Mouse (Mus musculus) erythroid progenitor cell, adult 5-6 weeks (primary cell): Measurements from ENCODE around the gene Numa1. TPM values are rescaled to one million over a fixed set of nuclear protein-coding genes. Genes with fewer than 3 reads are reported as not detected.
"Not testable (repeated sequence)": the region's sequence is repeated elsewhere in the genome, so short reads cannot be mapped to it uniquely, and the experiment has no call there.

Experiments
- ATAC-seq: replicated peaks from 2 replicates; pipeline ENCODE4 v1.8.0; 2016; ENCODE audit warnings: moderate number of reproducible peaks, mild to moderate bottlenecking, moderate TSS enrichment, inconsistent platforms; ENCODE audit not compliant: poor library complexity, low FRiP score, severe bottlenecking
- total RNA-seq, 2 experiments: library from RNA; stranded (forward) in 1 of 2; stranded (reverse) in 1 of 2; fragments of 150-400 nt in 1 of 2; fragments of 186-747, 209-891 nt in 1 of 2; gene quantifications; 2 replicates each; pipeline versions ENCODE4 v1.2.3 to v1.2.4; 2015 to 2017; ENCODE audit warnings: low replicate concordance in 2 of 2

Numa1 gene
- 177 and 218 TPM in 2 replicates for total RNA-seq (2015; ENCODE audit: low replicate concordance)
- total RNA-seq (2017; ENCODE audit: low replicate concordance): 324 and 405 TPM in 2 replicates

DNA sequence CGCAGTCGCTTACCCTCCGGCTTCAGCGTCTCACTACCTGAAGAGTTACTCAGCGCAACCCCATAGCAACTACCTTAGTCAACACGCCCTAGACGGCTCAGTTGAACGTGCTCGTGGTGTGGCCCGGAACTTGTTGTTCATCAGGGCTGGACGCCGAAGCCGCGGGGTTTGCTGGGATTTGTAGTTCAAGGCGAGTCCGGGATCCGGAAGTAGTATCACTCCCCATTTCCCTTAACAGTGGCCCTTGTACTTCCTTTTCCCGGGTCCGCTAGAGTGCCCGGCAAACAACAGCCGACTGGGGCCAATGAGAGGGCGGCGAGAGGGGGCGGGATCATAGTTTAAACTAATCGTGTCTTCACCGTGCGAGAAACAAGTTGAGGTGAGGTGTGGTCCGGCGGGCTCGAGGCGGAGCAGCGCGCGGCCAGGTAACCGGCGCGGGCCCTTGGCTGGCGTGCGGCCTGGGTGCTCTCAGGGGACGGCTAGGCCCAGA, at the start of gene Numa1, which contains the start of gene Lrrc51:
Gene Numa1 (plus strand): TSS at position 361 of the 490 bp plus-strand sequence.
Gene Lrrc51 (minus strand): TSS at position 145 of the 490 bp plus-strand sequence.
- ATAC-seq: peak; percentile 96

- no peak for ATAC-seq
Observed at GRCm38 (mm10) chr7:101884160-101884559, 49.8 kb upstream of the Numa1 start.

DNA sequence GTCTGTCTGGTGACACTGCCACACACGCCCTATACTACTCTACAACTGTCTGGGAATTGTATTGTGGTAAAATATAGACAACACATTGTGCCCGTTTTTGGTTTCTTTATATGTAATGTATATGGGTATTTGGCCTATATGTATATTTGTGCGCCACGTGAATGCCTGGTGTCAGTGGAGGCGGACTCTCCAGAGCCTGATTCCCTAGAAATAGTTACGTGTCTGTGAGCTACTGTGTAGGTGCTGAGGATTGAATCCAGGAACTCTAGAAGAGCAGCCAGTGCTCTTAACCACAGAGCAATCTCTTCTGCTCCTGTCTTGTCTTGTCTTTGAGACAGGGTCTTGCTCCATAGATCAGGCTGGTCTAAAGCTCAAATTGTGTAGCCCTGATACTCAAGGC, 47.6 kb upstream of the Numa1 start:
- ATAC-seq: no peak

DNA sequence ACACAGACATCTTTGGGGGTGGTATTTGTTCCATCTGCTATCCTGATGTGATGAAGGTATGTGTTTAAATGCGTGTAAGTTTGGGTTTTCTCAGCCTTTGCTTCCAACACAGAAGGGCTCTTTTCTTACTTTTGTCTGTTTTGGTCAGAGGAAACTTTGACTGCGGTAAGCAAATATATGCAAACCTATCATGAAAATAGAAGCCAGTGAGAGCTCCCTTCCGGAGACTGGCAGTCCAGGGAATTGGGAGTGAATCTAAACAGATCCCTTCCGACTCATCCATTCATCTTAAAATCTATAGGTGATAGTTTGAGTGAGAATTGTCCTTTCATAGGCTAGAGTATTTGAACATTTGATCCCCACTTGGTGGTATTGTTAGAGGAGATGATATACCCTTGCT, 45.5 kb upstream of the Numa1 start:
- no peak for ATAC-seq

DNA sequence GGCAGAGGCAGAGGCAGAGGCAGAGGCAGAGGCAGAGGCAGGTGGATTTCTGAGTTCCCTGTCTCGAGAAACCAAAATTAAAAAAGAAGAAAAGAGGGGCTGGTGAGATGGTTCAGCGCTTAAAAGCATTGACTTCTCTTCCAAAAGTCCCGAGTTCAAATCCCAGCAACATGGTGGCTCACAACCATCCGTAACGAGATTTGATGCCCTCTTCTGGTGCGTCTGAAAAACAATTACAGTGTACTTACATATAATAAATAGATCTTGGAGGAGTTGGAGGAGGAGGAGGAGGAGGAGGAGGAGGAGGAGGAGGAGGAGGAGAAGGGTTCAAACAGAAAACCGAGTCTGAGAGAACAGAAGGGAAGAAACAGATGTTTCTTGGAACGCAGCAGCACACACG, 38.2 kb upstream of the Numa1 start:
- ATAC-seq: no peak

GRCm38 (mm10) chr7:101896104-101897066, 37.5 kb upstream of the Numa1 start:
- ATAC-seq: peak; percentile 93

GRCm38 (mm10) chr7:101900331-101901097, 33.4 kb upstream of the Numa1 start:
- ATAC-seq: no peak

DNA sequence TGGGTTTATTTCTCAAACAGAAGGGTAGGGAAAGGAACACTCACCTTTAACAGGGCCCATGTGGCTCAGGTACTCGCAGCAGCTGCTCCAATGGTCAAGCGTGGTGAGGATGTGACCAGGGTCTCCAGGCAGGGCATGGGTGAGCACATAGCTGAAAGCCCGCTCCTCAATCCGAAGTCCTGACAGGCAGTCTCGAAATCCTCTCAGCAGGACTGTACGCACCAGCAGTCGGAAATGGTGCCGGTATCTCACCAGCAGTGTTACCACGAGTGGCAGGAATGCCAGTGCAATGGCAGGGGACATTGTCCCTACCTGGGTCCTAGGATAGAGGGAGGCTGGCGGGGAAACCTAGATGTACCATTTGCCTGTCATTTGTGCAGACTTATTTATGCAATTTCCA, 31.9 kb upstream of the Numa1 start:
- ATAC-seq: no peak

GRCm38 (mm10) chr7:101902846-101903245, 31.1 kb upstream of the Numa1 start:
- no peak for ATAC-seq

- peak; percentile 95 for ATAC-seq
Observed at GRCm38 (mm10) chr7:101905561-101906286, 28.2 kb upstream of the Numa1 start, which contains the start of gene Lamtor1. Gene Lamtor1 (plus strand): TSS chr7:101905904.

DNA sequence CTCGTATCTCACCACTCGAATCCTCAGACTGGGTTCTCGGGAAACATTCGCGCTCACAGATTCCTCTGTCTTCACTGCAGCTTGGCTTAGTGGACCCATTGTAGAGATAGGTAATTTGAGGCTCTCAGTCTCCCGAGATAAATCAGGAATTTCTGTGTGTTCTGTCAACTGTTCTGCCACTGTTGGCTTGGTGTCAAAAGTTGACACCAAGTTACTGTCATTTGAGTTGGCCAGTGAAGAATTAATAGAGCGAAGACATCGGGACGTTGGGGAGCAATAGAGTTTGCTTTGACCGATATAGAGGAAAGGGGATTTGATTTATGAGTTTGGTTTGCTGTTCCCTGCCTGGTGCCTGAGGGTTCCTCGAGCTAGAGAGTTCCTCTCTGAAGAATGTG, 27.6 kb upstream of the Numa1 start, which contains the start of gene Tomt:
Gene Tomt (minus strand): TSS at position 73 of the 395 bp plus-strand sequence.
- ATAC-seq: no peak

DNA sequence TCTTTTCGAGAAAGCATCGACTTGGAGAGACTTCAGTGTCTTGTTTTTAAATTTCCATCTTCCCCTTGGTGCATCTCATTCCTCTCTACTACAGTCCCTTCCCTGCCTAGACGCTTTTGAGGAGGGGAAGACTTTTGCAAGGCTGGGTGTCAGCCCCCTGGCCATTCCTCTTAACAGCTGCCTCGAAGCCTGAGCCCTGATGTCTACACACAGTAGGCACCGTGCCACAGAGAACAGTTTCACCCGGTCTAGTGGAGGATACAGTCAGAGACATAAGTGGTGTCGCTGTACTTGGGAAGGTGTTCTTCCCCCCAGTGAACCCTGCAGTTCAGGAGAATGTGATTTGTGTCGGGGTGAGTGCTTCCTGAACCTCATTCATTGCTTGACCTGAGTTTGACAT, 27.2 kb upstream of the Numa1 start:
- no peak for ATAC-seq

DNA sequence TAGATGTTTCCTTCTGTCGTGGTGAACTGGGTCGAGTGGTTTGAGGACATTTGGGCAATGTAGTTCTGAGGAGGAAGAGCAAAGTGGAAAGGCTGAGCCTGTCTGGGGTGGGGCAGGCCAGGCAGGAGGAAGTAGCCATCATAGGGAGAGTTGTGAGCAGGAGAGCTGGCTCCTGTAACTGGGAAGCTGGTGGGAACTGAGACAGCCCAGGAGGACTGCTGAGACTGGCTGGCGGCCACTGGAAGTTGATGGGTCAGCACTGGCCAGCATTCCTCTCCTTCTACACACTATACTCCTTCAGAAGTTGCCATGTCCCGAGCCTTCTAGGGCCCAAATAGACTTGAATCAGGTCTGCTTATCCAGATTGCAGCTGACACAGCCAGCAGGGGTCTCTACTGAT, 25.5 kb upstream of the Numa1 start:
- no peak for ATAC-seq

DNA sequence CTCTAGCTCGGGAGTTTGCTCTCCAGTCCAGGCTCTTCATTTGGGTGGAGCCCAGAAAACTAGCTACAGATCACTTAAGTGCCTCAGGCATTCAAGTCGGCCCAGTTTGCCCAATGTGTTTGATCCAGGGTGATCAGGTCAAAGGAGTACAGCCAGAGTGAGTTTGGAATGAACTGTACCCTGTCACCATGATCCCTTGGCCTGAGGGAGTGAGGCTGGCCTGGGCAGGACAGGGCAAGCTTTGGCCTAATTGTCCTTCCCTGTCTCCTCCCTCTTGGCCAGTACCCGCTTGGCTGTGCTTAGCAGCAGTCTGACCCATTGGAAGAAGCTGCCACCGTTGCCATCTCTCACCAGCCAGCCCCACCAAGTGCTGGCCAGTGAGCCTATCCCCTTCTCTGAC, 23.8 kb upstream of the Numa1 start:
- no peak for ATAC-seq

DNA sequence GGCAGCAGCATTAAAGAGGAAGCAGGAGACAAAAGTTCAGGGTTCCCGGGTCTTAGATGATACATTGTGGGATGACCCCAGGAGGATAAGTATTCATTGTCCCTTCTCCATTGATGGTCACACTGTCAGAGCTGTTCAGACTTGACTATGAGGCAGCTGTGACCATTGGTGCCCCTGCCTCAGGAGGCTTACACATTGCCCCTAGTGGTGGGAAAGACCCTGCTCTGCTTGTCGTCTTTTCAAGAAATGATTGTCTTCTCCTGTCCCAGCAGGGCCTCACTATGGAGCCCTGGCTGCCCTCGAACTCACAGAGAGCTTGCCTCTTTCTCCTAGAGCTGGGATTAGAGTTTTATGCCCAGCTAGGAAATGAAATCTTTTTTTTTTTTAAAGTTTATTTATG, 21.9 kb upstream of the Numa1 start:
- no peak for ATAC-seq

DNA sequence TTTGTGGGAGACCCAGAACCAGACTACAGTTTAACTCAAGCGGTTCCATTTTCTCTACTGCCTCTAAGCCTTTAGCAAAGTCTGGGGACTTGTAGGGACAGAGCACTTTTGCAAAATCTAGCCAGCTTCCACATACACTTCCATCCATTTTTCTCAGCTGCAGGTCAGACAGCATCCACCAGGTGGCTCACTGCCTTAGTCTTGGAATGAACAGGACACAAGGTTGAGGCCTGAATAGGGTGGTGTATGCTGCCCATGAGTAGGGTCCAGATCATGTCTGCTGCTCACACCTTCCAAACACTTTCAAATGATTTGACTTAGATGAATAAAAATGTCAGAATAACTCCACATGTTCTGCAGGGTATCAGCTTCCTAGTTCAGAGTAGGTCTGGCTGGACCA, 15.8 kb upstream of the Numa1 start:
- peak; percentile 82 for ATAC-seq

- not testable (repeated sequence) for ATAC-seq
Observed at GRCm38 (mm10) chr7:101925892-101926291, 8.0 kb upstream of the Numa1 start.

DNA sequence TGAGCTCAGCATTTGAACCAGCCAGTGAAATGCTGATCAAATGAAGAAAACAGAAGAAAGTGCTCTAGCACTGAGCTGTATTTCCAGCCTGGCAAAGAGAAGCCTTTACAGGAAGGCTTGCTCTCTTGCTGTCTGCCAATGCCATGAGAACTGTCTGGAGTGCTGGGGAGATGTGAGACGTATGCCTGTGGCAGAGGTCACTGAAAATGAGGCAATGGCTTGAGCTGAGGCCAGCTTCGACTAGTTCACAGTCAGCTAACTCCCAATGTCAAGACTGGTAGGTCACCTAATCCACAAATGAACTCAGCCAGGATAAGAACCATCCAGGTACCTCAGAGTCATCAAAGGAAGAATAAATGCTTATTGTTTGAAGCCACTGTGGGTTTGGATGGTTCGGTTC, 5.8 kb upstream of the Numa1 start:
- ATAC-seq: no peak

GRCm38 (mm10) chr7:101932551-101932950, 1.4 kb upstream of the Numa1 start:
- no peak for ATAC-seq

DNA sequence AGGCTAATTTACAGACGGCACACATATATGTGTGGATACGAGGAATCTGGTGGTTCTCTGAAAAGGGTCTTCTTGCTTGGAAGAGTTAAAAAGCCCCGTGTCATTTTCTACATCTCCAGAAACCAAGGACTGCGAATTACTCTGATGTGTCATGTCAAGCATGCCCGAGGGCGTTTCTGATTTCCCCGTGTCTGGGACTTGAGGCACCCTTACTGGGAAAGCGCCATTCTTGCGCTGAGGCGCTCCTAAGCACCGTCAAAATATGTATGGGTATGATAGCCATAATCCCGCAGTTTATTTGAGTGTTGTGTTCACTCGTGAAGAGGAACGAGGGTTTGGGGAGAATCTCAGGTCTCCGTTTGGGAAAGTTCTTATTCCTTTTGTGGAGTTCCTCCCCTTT, 611 bp upstream of the Numa1 start:
- peak; percentile 63 for ATAC-seq
